Mouse (Mus musculus) limb, embryonic 14.5 days (tissue): Measurements from ENCODE around the gene Cnnm4. TPM values are rescaled to one million over a fixed set of nuclear protein-coding genes. Genes with fewer than 3 reads are reported as not detected.

Source experiments
- ATAC-seq: fragments of 200-750 bp; cut with Nextera tagmentation; 2 replicates; pipeline ENCODE4 v1.8.0; 2017; ENCODE audit warnings: low read depth, moderate number of reproducible peaks, moderate TSS enrichment; ENCODE audit not compliant: low FRiP score
- DNase-seq: peaks from one replicate; pipeline ENCODE4 v3.0.0-alpha.2; 2015; ENCODE audit warnings: low spot score
- H3K27ac ChIP-seq: fragments of 300-500 bp; sonication (generic); replicated peaks from 2 replicates; pipeline ENCODE4 v1.5.1; 2014; ENCODE audit warnings: low read depth, mild to moderate bottlenecking, low read length, moderate library complexity, mixed read lengths
- H3K27me3 ChIP-seq: fragments of 300-500 bp; sonication (generic); 2 replicates; pipeline ENCODE4 v1.6.1; 2014; ENCODE audit warnings: low read length, mixed read lengths; ENCODE audit not compliant: control insufficient read depth, insufficient read depth
- H3K36me3 ChIP-seq: fragments of 300-500 bp; sonication (generic); 2 replicates; pipeline ENCODE4 v1.6.1; 2014; ENCODE audit warnings: mild to moderate bottlenecking, low read length, moderate library complexity, mixed read lengths; ENCODE audit not compliant: control insufficient read depth, insufficient read depth
- H3K4me1 ChIP-seq: fragments of 300-500 bp; sonication (generic); 2 replicates; pipeline ENCODE4 v1.6.1; 2014; ENCODE audit warnings: antibody characterized with exemption, low read length, mixed read lengths; ENCODE audit not compliant: control insufficient read depth, insufficient read depth
- H3K4me2 ChIP-seq: fragments of 300-500 bp; sonication (generic); replicated peaks from 2 replicates; pipeline ENCODE4 v1.6.1; 2014; ENCODE audit warnings: low read depth, mild to moderate bottlenecking, low read length, moderate library complexity; ENCODE audit not compliant: severe bottlenecking
- H3K4me3 ChIP-seq: fragments of 300-500 bp; sonication (generic); replicated peaks from 2 replicates; pipeline ENCODE4 v1.5.1; 2014; ENCODE audit warnings: low read length
- H3K9ac ChIP-seq: fragments of 300-500 bp; sonication (generic); 2 replicates; pipeline ENCODE4 v1.6.1; 2014; ENCODE audit warnings: mild to moderate bottlenecking, low read depth, low read length, moderate library complexity; ENCODE audit not compliant: severe bottlenecking
- H3K9me3 ChIP-seq: fragments of 300-500 bp; sonication (generic); 2 replicates; pipeline ENCODE4 v1.6.1; 2016; ENCODE audit warnings: low read length; ENCODE audit not compliant: control insufficient read depth
- POLR2A ChIP-seq: fragments of 200-500 bp; IDR thresholded peaks from 2 replicates; pipeline ENCODE4 v1.8.0; 2012; ENCODE audit warnings: inconsistent platforms, mild to moderate bottlenecking, moderate library complexity, borderline replicate concordance; ENCODE audit not compliant: insufficient read depth, insufficient read length; ENCODE audit errors: extremely low read depth
- WGBS: fragments of 180-500 bp; shearing (Covaris S2); extraction: QIAGEN DNeasy Blood & Tissue Kit; methylation state at CpG from one replicate; pipeline ENCODE4 v1.1.7; 2014; 5-methylcytosine and 5-hydroxymethylcytosine counted together
- polyA plus RNA-seq, 2 experiments: library from polyadenylated mRNA; depleted of rRNA in 1 of 2; stranded (reverse) in 1 of 2; unstranded in 1 of 2; fragments of >200 nt; fragmentation: Nextera tagmentation in 1 of 2; extraction: Ambion mirVana in 1 of 2; gene quantifications; 2 replicates each; pipeline versions ENCODE4 v1.2.1 to v1.2.3; 2012 to 2014

Cnnm4 gene
- polyA plus RNA-seq, 2 experiments: 7.3 to 13.1 TPM

DNA sequence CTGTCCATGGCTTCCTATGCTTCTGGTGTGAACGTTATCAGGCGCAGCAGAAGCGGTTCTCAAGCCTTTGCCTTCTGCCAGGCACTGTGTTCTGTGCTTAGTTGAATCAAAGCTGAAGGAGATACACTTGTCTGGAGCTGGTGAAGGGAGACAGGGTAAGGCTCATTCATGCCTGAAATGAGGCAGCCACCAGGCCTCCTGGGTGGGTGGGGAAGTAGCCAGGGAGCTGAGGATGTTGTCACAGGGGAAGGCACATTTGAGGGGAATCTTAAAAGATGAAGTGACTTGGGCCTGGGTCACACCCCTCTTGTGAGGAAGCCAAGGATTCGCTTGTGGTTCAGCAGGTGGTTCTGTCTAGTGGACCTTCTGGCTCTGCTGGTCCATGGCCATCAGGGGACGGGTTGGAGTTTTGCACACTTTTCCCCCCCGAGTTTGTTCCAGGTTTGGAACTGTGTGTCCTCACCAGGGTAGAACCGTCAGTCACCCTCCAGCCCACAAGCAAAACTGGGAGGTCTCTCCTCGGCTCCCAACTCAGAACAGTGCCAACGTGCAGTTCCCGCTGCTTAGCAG is 1.9 kb downstream of the Cnnm4 start:
- no peak for ATAC-seq
- WGBS: 70% methylated on average over 10 of the region's 10 CpGs

DNA sequence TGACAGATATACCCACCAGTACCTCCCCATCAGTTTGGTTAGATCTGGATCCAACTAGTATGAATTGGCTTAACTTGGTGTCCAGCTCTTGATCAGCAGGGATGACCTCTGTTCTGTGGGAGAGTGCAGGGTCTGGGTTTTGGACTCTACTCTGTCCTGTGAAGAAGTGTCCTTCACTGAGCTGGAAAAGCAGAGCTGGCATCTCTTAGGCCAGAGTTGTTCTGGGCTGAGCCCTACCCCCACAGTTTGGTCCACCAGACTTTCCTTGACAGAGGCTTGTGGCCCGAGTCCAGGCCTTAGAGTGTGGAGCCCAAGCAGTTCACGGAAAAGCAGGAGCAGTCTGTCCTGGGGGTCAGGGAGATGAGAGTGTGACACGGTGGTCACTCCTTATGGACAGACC is 3.2 kb downstream of the Cnnm4 start:
- DNase-seq: no peak
- Histone ChIP-seq H3K4me3 (peak overlapping the region; percentile 69), H3K36me3 (no peaks in the 10 kb centered on the region), H3K27ac (peak overlapping the region; percentile 79), H3K9ac (peak overlapping the region; percentile 40; the same call in 1 of the 2 replicates), H3K4me1 (peaks cover 62% of the 10 kb centered on the region), H3K9me3 (no peaks in the 10 kb centered on the region), H3K27me3 (no peaks in the 10 kb centered on the region), H3K4me2 (peak overlapping the region; percentile 79)
- TF ChIP-seq POLR2A: no peak
- WGBS: 53% methylated on average over 3 of the region's 3 CpGs
- ATAC-seq: no peak

More for the DNA sequence above, 1.9 kb downstream of the Cnnm4 start:
- Histone ChIP-seq H3K9me3 (no peaks in the 10 kb centered on the region), H3K27ac (no peak overlapping the region), H3K4me3 (peak overlapping the region; percentile 69), H3K4me2 (peak overlapping the region; percentile 79), H3K27me3 (no peaks in the 10 kb centered on the region), H3K36me3 (no peaks in the 10 kb centered on the region), H3K9ac (peak overlapping the region; percentile 44), H3K4me1 (peaks cover 60% of the 10 kb centered on the region)
- no peak for DNase-seq
- no peak for TF ChIP-seq POLR2A

DNA sequence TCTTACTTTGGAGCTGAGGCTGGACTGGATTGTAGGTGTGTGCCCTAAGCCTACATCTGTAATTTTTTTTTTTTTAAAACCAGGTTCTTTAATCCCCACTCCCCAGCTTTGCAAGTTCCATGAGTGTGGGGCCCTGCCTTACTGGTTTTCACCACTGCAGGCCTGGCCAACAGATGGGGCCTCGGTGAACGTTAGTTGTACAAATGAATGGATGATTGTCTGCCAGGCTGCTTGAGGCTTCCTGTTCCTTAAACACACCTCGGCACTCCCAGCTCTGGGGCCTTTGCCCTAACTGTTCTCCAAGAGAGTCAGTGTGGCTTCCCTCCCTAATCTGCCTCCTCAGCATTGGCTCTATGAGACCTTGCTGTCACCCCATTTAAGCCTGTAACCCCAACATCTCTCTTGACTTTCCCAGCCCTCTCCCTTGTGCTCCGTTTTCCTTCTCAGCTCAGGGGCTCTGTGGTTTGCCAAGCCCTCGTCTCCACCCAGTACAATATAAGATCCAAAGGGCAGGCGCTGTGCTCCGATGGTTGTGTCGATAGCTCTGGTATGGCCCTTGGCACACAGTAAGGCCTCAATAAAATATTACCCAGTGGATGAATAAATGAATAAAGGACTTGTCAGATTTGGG is 4.2 kb downstream of the Cnnm4 start:
- Histone ChIP-seq H3K27ac (peak overlapping the region; percentile 79), H3K4me3 (peak overlapping the region; percentile 69), H3K9ac (peak overlapping the region; percentile 40), H3K36me3 (no peaks in the 10 kb centered on the region), H3K27me3 (no peaks in the 10 kb centered on the region), H3K9me3 (no peaks in the 10 kb centered on the region), H3K4me1 (peaks cover 62% of the 10 kb centered on the region), H3K4me2 (peak overlapping the region; percentile 79)
- ATAC-seq (no peak), DNase-seq (peak; percentile 43)
- 29% methylated on average over 8 of the region's 8 CpGs for WGBS
- TF ChIP-seq POLR2A: no peak

DNA sequence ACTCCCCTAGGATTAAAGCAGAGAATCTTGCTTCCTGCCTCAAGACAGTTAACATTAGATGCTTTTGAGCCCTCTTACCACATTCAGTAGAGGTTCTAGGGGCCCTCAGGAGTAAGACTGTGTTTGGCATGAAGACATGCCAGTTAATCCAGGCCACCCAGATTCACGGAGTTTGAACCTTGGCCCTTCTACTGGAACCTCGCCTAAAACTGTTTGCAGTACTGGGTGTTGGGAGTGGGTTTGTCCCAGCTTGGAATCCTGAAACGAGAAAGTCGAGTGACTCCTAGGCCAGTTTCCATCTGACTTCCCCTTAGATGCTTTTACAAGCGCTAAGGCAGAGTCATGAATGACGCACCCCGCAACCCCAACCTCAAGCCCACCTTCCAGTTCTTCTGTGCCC is 5.0 kb downstream of the Cnnm4 start:
- Histone ChIP-seq H3K4me2 (peak overlapping the region; percentile 79), H3K27ac (peak overlapping the region; percentile 79), H3K36me3 (no peaks in the 10 kb centered on the region), H3K4me3 (0 out of 2 replicates have a peak overlapping the region, but pooled peaks have one; percentile 69), H3K27me3 (no peaks in the 10 kb centered on the region), H3K4me1 (peaks cover 62% of the 10 kb centered on the region), H3K9me3 (no peaks in the 10 kb centered on the region), H3K9ac (no peak overlapping the region)
- DNase-seq: no peak
- no peak for ATAC-seq
- TF ChIP-seq POLR2A: no peak
- WGBS: 62% methylated on average over 7 of the region's 7 CpGs

DNA sequence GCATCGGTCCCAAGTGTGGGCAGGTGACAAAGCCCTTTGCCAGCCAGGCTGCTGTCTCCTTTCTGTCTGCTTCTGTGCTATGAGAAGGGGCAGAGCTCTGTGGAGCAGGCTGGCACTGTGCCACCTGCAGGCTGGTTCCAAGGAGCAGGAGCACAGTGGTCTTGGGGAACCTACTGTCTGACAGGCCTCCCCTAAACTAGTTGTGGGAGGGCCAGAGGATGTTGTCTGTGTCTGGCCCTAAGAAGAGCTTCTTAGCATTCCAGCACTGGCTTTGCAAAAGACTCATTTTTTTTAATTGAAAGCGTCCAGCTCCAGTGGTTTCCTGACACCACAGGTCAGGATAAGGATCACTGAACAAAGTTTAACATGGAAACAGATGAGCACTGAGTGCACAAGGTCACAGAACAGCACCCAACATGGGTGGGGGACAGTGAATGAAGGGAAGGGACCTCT is 6.9 kb downstream of the Cnnm4 start:
- H3K4me1 ChIP-seq: peaks cover 49% of the 10 kb centered on the region
- DNase-seq (no peak), ATAC-seq (no peak)
- no peaks in the 10 kb centered on the region for H3K9me3 ChIP-seq
- no peak overlapping the region for H3K4me3 ChIP-seq
- no peak for TF ChIP-seq POLR2A
- WGBS: 81% methylated on average over 2 of the region's 2 CpGs
- H3K27me3 ChIP-seq: no peaks in the 10 kb centered on the region
- no peak overlapping the region for H3K9ac ChIP-seq
- H3K36me3 ChIP-seq: no peaks in the 10 kb centered on the region
- H3K4me2 ChIP-seq: no peak overlapping the region
- H3K27ac ChIP-seq: no peak overlapping the region
